Mouse (Mus musculus): ENCODE measurements around the gene Isyna1. TPM values are rescaled to one million over a fixed set of nuclear protein-coding genes. Genes with fewer than 3 reads are reported as not detected.

Isyna1 gene
- total RNA-seq, 2 experiments from 2014 or later, result 15.4 to 28.2 TPM

Other genes starting within 250 kb of the Isyna1 start
- 10 to 100 TPM; 46.1 to 46.8 TPM for gene Upf1, start 241.1 kb upstream of the Isyna1 start, total RNA-seq (2021)
- gene Comp, start 220.8 kb upstream of the Isyna1 start, total RNA-seq (2021), result 1 to 10 TPM; 5.1 to 6.6 TPM
- gene Crtc1, start 154.8 kb upstream of the Isyna1 start, total RNA-seq (2021), result 1 to 10 TPM; 7.8 to 9.0 TPM
- gene Klhl26, start 117.4 kb upstream of the Isyna1 start, total RNA-seq (2021), result 1 to 10 TPM; 8.4 to 9.7 TPM
- gene Tmem59l, start 107.0 kb upstream of the Isyna1 start, total RNA-seq (2021), result not detected
- under 1 TPM; 0.20 to 0.62 TPM for gene Crlf1, start 101.2 kb upstream of the Isyna1 start, total RNA-seq (2021)
- 100 to 1,000 TPM; 113 to 128 TPM for gene Rex1bd, start 87.6 kb upstream of the Isyna1 start, total RNA-seq (2021)
- gene Uba52, start 83.6 kb upstream of the Isyna1 start, total RNA-seq (2021), result 1,000 to 10,000 TPM; 1,328 to 1,514 TPM
- gene Fkbp8, start 66.6 kb upstream of the Isyna1 start, total RNA-seq (2021), result 100 to 1,000 TPM; 120 to 129 TPM
- gene Kxd1, start 66.4 kb upstream of the Isyna1 start, total RNA-seq (2021), result 100 to 1,000 TPM in 1 of 2 experiments, 10 to 100 TPM in 1; 92.4 to 107 TPM
- gene Ell, start 54.9 kb upstream of the Isyna1 start, total RNA-seq (2021), result 10 to 100 TPM; 10.9 to 12.0 TPM
- gene Ssbp4, start 14.5 kb downstream of the Isyna1 start, total RNA-seq (2021), result 10 to 100 TPM; 29.9 to 35.7 TPM
- 1 to 10 TPM; 1.6 to 2.5 TPM for gene Lrrc25, start 21.8 kb downstream of the Isyna1 start, total RNA-seq (2021)
- 1 to 10 TPM; 1.4 to 2.0 TPM for gene Gdf15, start 38.1 kb downstream of the Isyna1 start, total RNA-seq (2021)
- gene Pgpep1, start 66.0 kb downstream of the Isyna1 start, total RNA-seq (2021), result 10 to 100 TPM; 40.5 to 41.1 TPM
- 10 to 100 TPM; 66.7 to 73.1 TPM for gene Lsm4, start 78.9 kb downstream of the Isyna1 start, total RNA-seq (2021)
- gene Jund, start 104.6 kb downstream of the Isyna1 start, total RNA-seq (2021), result 100 to 1,000 TPM; 129 to 138 TPM
- gene Iqcn, start 109.1 kb downstream of the Isyna1 start, total RNA-seq (2021), result under 1 TPM in 1 of 2 experiments, not detected in 1; 0.05 TPM
- not detected for gene Gm3336, start 124.2 kb downstream of the Isyna1 start, total RNA-seq (2021)
- 1 to 10 TPM; 1.4 to 2.0 TPM for gene Pde4c, start 129.3 kb downstream of the Isyna1 start, total RNA-seq (2021)
- gene Rab3a, start 160.3 kb downstream of the Isyna1 start, total RNA-seq (2021), result 10 to 100 TPM; 40.3 to 49.2 TPM
- gene Mpv17l2, start 166.6 kb downstream of the Isyna1 start, total RNA-seq (2021), result 10 to 100 TPM; 26.9 to 27.5 TPM
- gene Pik3r2, start 182.3 kb downstream of the Isyna1 start, total RNA-seq (2021), result 10 to 100 TPM; 19.7 to 21.4 TPM
- 1 to 10 TPM; 6.8 to 9.8 TPM for gene Mast3, start 210.7 kb downstream of the Isyna1 start, total RNA-seq (2021)
- gene Il12rb1, start 214.1 kb downstream of the Isyna1 start, total RNA-seq (2021), result under 1 TPM; 0.15 to 0.31 TPM
- 10 to 100 TPM; 14.8 to 29.0 TPM for gene Arrdc2, start 245.3 kb downstream of the Isyna1 start, total RNA-seq (2021)